Mouse (Mus musculus): Measurements from ENCODE around the gene Atp2b4.

GRCm38 (mm10) chr1:133693536-133694114 lies 107.2 kb downstream of the Atp2b4 start:
- no peak for TF ChIP-seq CTCF (IDR thresholded peaks at IDR 0.05)
- TF ChIP-seq POLR2A (IDR thresholded peaks at IDR 0.05; ENCODE audit: insufficient read depth, low read depth, low read length), result no peak
- no peak for TF ChIP-seq EP300 (IDR thresholded peaks at IDR 0.05; ENCODE audit: insufficient read depth, low read depth, low read length)
